Mouse (Mus musculus) brain, embryonic 14.5 days (tissue): ENCODE measurements around the gene Olfr283.

Experiments
- CTCF ChIP-seq: fragments of 200-500 bp; IDR thresholded peaks from 2 replicates; pipeline ENCODE4 v1.5.1; 2012; ENCODE audit warnings: inconsistent platforms, mild to moderate bottlenecking, moderate library complexity, borderline replicate concordance; ENCODE audit not compliant: insufficient read depth, insufficient read length; ENCODE audit errors: extremely low read depth
- POLR2A ChIP-seq: fragments of 200-500 bp; IDR thresholded peaks from 2 replicates; pipeline ENCODE4 v1.6.1; 2012; ENCODE audit warnings: mild to moderate bottlenecking, inconsistent platforms, borderline replicate concordance; ENCODE audit not compliant: poor library complexity, insufficient read depth, insufficient read length, severe bottlenecking; ENCODE audit errors: extremely low read depth

DNA sequence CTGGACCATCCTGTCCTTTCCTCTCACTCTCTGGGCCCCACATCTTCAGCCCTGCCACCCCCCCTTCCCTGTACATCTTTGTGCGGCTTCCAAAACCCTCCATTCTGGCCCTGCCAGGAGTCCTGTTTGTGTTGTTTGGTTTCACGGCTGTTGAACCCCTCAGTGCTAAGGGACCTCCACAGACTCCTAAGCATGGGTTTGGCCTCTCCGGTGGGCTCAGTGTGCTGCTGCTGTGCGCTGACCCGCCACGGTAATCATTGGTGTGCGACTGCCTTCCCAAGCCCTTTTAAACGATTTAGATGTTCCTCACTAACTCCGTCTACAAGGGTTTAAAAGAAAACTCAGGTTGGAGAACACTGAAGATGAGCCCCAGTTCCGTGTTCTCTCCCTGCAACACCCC is 21.6 kb upstream of the Olfr283 start:
- TF ChIP-seq POLR2A (no peak), CTCF (no peak)
